Mouse (Mus musculus) liver, adult 2 months (tissue): ENCODE results near the gene Rbfox3. TPM values are rescaled to one million over a fixed set of nuclear protein-coding genes. Genes with fewer than 3 reads are reported as not detected.

Source experiments
- DNase-seq: peaks from one replicate; pipeline ENCODE4 v3.0.0-alpha.2; 2011; ENCODE audit warnings: low read depth, low spot score; ENCODE audit errors: extremely low read depth
- H3K27ac ChIP-seq: fragments of 200-500 bp; replicated peaks from 2 replicates; pipeline ENCODE4 v1.5.1; 2012; ENCODE audit warnings: low read depth, mild to moderate bottlenecking, control low read depth, inconsistent platforms, low read length; ENCODE audit not compliant: insufficient read depth
- H3K27me3 ChIP-seq: fragments of 200-500 bp; 2 replicates; pipeline ENCODE4 v1.6.1; 2012; ENCODE audit warnings: mild to moderate bottlenecking, moderate library complexity, low read length, inconsistent platforms; ENCODE audit not compliant: control insufficient read depth, insufficient read depth
- H3K36me3 ChIP-seq: fragments of 200-500 bp; 2 replicates; pipeline ENCODE4 v1.6.1; 2012; ENCODE audit warnings: low read length, inconsistent platforms; ENCODE audit not compliant: control insufficient read depth, insufficient read depth
- H3K4me1 ChIP-seq: fragments of 200-500 bp; 2 replicates; pipeline ENCODE4 v1.6.1; 2011; ENCODE audit warnings: low read length; ENCODE audit not compliant: control insufficient read depth, insufficient read depth
- H3K4me3 ChIP-seq: fragments of 200-500 bp; 2 replicates; pipeline ENCODE4 v1.5.1; 2011; ENCODE audit warnings: low read depth, mild to moderate bottlenecking, control low read depth, low read length, moderate library complexity; ENCODE audit not compliant: insufficient read depth
- H3K79me2 ChIP-seq: fragments of 200-500 bp; 2 replicates; pipeline ENCODE4 v1.6.1; 2012; ENCODE audit warnings: inconsistent platforms, mild to moderate bottlenecking, low read length, moderate library complexity; ENCODE audit not compliant: control insufficient read depth, insufficient read depth
- H3K9ac ChIP-seq: fragments of 200-500 bp; 2 replicates; pipeline ENCODE4 v1.6.1; 2012; ENCODE audit warnings: low read depth, mild to moderate bottlenecking, control low read depth, inconsistent platforms, low read length
- CTCF ChIP-seq: fragments of 200-500 bp; IDR thresholded peaks from 2 replicates; pipeline ENCODE4 v1.5.1; 2011; ENCODE audit warnings: low read depth, low read length, control low read depth
- POLR2A ChIP-seq: fragments of 200-500 bp; IDR thresholded peaks from 2 replicates; pipeline ENCODE4 v1.6.1; 2011; ENCODE audit warnings: low read length, control low read depth; ENCODE audit not compliant: insufficient read depth; ENCODE audit errors: extremely low read depth
- WGBS: fragments of 180-500 bp; shearing (Covaris S2); methylation state at CpG from one replicate; pipeline ENCODE4 v1.1.7; 2018; 5-methylcytosine and 5-hydroxymethylcytosine counted together
- polyA plus RNA-seq: library from polyadenylated mRNA; depleted of rRNA; stranded (reverse); fragments of >200 nt; gene quantifications from 2 replicates; pipeline ENCODE4 v1.2.3, GENCODE M21; 2012
- total RNA-seq: library from RNA; depleted of rRNA; stranded (reverse); fragments of >200 nt; gene quantifications from 2 replicates; pipeline ENCODE4 v1.2.3, GENCODE M21; 2014

Rbfox3 gene
- total and polyA plus RNA-seq, 2 experiments = 0.28 to 0.44 TPM

- H3K27me3 ChIP-seq = peaks cover 10% of the 10 kb centered on the region; the same call in 1 of the 2 replicates
- no peak overlapping the region for H3K4me3 ChIP-seq
- 77% methylated on average over 2 of the region's 2 CpGs for WGBS
- H3K27ac ChIP-seq = no peak overlapping the region
- no peak for DNase-seq
- H3K36me3 ChIP-seq = no peaks in the 10 kb centered on the region
- no peak overlapping the region for H3K9ac ChIP-seq
- H3K79me2 ChIP-seq = no peaks in the 10 kb centered on the region
- no peak for TF ChIP-seq POLR2A
- TF ChIP-seq CTCF = no peak
- no peaks in the 10 kb centered on the region for H3K4me1 ChIP-seq
Observed at GRCm38 (mm10) chr11:118605570-118605969, 305.8 kb downstream of the Rbfox3 start.

DNA sequence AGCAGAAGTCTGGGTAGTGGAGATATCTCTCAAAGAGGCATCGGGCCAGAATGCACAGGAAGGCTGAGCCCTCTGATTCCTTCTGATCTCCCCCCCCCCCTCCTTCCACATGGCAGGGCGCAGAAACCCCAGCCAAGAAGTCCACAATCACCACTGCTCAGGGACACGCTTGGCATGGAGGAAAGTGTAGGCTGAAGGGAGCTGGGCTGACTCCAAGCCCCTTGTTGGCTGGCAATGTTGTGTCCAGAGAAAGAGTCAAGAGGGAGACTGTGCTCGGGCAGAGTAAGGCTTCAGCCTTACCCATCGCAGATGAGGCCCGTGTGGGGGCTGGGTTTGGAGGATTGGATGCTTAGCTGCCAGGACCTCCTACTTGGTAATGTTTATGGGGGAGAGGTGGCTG lies 307.2 kb downstream of the Rbfox3 start:
- no peaks in the 10 kb centered on the region for H3K36me3 ChIP-seq
- H3K4me1 ChIP-seq = no peaks in the 10 kb centered on the region
- no peaks in the 10 kb centered on the region for H3K79me2 ChIP-seq
- WGBS = 66% methylated on average over 6 of the region's 6 CpGs
- no peak overlapping the region for H3K9ac ChIP-seq
- no peak overlapping the region for H3K27ac ChIP-seq
- peaks cover 5% of the 10 kb centered on the region; the same call in 1 of the 2 replicates for H3K27me3 ChIP-seq
- DNase-seq = no peak
- TF ChIP-seq CTCF (no peak), POLR2A (no peak)
- H3K4me3 ChIP-seq = no peak overlapping the region

DNA sequence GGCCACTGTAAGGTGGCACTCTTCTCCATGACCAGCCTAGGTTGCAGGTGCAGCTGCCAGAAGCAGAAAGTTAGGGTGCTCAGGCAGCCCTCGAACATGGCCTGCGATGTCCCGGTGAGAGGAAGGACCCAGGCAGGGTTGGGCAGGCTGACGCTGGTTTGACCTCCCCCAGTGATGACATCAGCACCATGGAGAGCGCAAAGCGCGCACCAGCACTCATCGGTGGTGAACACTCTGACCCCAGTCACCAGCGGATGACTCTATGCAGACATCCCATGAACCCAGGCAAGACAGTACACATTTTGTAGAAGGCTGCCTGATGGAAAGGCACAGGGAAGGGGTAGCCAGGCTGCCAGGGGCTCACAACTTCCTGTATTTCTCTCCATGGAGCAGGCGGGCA lies 308.3 kb downstream of the Rbfox3 start:
- Histone ChIP-seq H3K9ac (no peak overlapping the region), H3K4me1 (no peaks in the 10 kb centered on the region), H3K4me3 (no peak overlapping the region), H3K27ac (no peak overlapping the region), H3K79me2 (no peaks in the 10 kb centered on the region), H3K36me3 (no peaks in the 10 kb centered on the region), H3K27me3 (peaks cover 3% of the 10 kb centered on the region; the same call in 1 of the 2 replicates)
- TF ChIP-seq CTCF = no peak
- no peak for TF ChIP-seq POLR2A
- 5% methylated on average over 10 of the region's 10 CpGs for WGBS
- DNase-seq = no peak

DNA sequence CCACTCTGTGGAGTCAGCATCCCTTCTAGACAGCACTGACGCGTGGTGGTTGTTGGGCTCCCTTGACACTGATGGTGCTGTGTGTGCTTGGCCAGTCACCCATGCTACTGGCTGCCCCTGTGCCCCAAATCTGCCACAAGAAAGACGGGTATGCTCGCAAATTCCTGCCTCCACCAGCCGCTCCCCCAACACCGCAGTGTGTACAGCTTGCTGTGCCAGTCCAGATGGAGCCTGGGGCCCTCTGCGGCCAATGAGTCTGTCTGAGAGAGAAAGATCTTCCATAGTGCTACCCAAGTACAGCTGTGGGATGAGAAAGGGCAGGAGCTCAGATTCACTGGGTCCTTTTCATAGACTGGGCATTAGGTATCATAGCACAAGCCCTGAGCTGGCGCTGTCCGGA lies 309.9 kb downstream of the Rbfox3 start:
- Histone ChIP-seq H3K4me1 (no peaks in the 10 kb centered on the region), H3K9ac (no peak overlapping the region), H3K4me3 (no peak overlapping the region), H3K27ac (no peak overlapping the region), H3K36me3 (no peaks in the 10 kb centered on the region), H3K27me3 (peaks cover 3% of the 10 kb centered on the region; the same call in 1 of the 2 replicates), H3K79me2 (no peaks in the 10 kb centered on the region)
- TF ChIP-seq CTCF (no peak), POLR2A (no peak)
- DNase-seq = no peak
- 70% methylated on average over 9 of the region's 9 CpGs for WGBS

DNA sequence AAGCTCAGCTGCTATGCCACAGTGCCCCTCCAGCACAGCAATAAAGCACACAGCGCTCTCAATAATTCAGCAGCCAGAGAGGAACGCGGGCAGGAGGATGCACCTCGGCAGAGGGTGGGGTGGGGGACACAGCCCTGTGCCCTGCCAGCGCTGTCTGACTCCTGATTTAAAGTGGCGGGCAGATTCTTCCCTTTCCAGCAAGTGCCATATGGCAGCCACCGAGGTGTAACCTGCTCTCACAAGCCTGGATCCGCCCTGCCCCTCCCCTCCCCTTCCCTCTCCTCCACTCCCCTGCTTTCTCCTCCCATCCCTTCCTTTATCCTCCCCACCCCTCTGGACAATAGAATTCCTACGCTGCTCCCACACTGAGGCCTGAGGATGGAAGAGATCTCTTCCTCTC lies 311.2 kb downstream of the Rbfox3 start:
- Histone ChIP-seq H3K4me3 (no peak overlapping the region), H3K27ac (no peak overlapping the region), H3K9ac (no peak overlapping the region), H3K79me2 (no peaks in the 10 kb centered on the region), H3K36me3 (no peaks in the 10 kb centered on the region), H3K27me3 (no peaks in the 10 kb centered on the region; the same call in 1 of the 2 replicates), H3K4me1 (no peaks in the 10 kb centered on the region)
- DNase-seq = no peak
- 22% methylated on average over 9 of the region's 9 CpGs for WGBS
- TF ChIP-seq CTCF (no peak), POLR2A (no peak)

DNA sequence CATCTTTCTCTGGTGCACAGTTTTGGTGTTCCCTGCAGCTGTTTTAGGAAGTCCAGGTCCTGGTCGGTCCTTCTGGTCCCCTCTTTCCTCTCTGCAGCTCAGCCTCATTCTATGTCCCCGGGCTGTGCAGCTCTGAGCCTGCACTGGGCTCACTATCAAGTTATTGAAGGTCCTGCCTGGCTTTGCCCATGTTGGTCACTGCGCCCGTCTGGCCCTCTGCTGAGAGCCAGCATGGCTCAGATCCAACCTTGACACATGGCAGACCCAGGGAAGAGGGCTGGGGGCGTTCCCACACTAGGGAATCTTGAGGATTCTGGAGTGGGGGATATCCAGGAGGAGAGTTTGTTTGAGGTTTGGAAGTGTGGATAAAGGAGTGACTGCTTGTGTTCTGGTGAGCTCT lies 312.7 kb downstream of the Rbfox3 start:
- 59% methylated on average over 5 of the region's 5 CpGs for WGBS
- H3K27me3 ChIP-seq = no peaks in the 10 kb centered on the region
- H3K9ac ChIP-seq = no peak overlapping the region

More for the DNA sequence above, 312.7 kb downstream of the Rbfox3 start:
- Histone ChIP-seq H3K4me3 (no peak overlapping the region), H3K36me3 (no peaks in the 10 kb centered on the region), H3K4me1 (no peaks in the 10 kb centered on the region), H3K27ac (no peak overlapping the region), H3K79me2 (no peaks in the 10 kb centered on the region)
- TF ChIP-seq POLR2A (no peak), CTCF (no peak)
- no peak for DNase-seq
